Mouse (Mus musculus) thymus, adult 2 months (tissue): ENCODE results near the gene Lat.

Experiments
- CTCF ChIP-seq: fragments of 200-500 bp; IDR thresholded peaks from 2 replicates; pipeline ENCODE4 v1.5.1; 2012; ENCODE audit warnings: mild to moderate bottlenecking, control low read depth, low read length, moderate library complexity, borderline replicate concordance; ENCODE audit not compliant: control insufficient read depth, poor library complexity, insufficient read depth; ENCODE audit errors: extremely low read depth
- POLR2A ChIP-seq: fragments of 200-500 bp; IDR thresholded peaks from 2 replicates; pipeline ENCODE4 v1.6.1; 2012; ENCODE audit warnings: mild to moderate bottlenecking, low read length, control low read depth, moderate library complexity; ENCODE audit not compliant: control insufficient read depth, poor library complexity, insufficient read depth; ENCODE audit errors: extremely low read depth

DNA sequence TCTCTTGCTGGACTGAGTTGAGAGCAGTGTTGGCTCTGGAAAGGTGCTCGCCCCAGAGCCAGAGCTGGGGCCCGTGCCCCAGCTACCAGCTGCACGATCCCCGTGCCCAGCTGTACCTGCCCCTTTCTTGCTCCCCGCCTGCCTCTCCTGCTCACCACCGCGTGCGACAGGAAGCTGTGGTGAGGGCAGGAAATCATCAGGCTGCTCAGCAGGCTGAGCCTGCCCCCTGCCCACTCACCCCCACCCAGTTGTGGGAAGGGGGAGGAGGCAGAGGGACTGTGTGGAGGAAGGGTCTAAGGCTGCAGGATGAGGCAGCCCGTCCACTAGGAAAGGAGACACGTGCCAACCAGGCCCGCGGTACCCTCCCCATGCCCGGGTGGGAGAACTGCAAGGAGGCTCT is at the start of gene Lat:
- 0 out of 2 replicates have a peak, but pooled peaks have one; percentile 51 for TF ChIP-seq CTCF
- TF ChIP-seq POLR2A, result peak; percentile 98
